Mouse (Mus musculus) C2C12 (cell line): ENCODE data around the gene 1700102P08Rik. TPM values are rescaled to one million over a fixed set of nuclear protein-coding genes. Genes with fewer than 3 reads are reported as not detected.

Source experiments
- H3K27me3 ChIP-seq: one replicate; pipeline ENCODE4 v1.6.1; 2011; ENCODE audit not compliant: control insufficient read depth, insufficient read depth, insufficient read length
- H3K36me3 ChIP-seq: one replicate; pipeline ENCODE4 v1.6.1; 2011; ENCODE audit not compliant: control insufficient read depth, insufficient read depth
- H3K4me3 ChIP-seq: one replicate; pipeline ENCODE4 v1.5.1; 2011; ENCODE audit warnings: mild to moderate bottlenecking, control low read depth; ENCODE audit not compliant: poor library complexity, insufficient read depth, severe bottlenecking
- H3K79me2 ChIP-seq: one replicate; pipeline ENCODE4 v1.6.1; 2011; ENCODE audit not compliant: control insufficient read depth, insufficient read depth
- H3K79me3 ChIP-seq: one replicate; pipeline ENCODE4 v1.6.1; 2011; ENCODE audit warnings: low read depth, control low read depth
- H3ac ChIP-seq: one replicate; pipeline ENCODE3; 2011; ENCODE audit warnings: low read depth; ENCODE audit not compliant: control insufficient read depth, insufficient read length
- CEBPB ChIP-seq: IDR thresholded peaks from one replicate; pipeline ENCODE4 v1.6.1; 2011; ENCODE audit warnings: low read depth, mild to moderate bottlenecking, control low read depth, moderate library complexity
- CTCF ChIP-seq: IDR thresholded peaks from one replicate; pipeline ENCODE4 v1.5.1; 2011; ENCODE audit not compliant: control insufficient read depth, insufficient read depth, insufficient read length
- FOSL1 ChIP-seq: IDR thresholded peaks from one replicate; pipeline ENCODE4 v1.8.0; 2011; ENCODE audit warnings: mild to moderate bottlenecking, low read length; ENCODE audit not compliant: poor library complexity, insufficient read depth, severe bottlenecking
- MAX ChIP-seq: IDR thresholded peaks from one replicate; pipeline ENCODE4 v1.6.1; 2011; ENCODE audit warnings: mild to moderate bottlenecking, control low read depth
- MYOD1 ChIP-seq: IDR thresholded peaks from one replicate; pipeline ENCODE4 v1.6.1; 2011; ENCODE audit warnings: low read depth; ENCODE audit not compliant: control insufficient read depth, insufficient read length
- MYOG ChIP-seq: IDR thresholded peaks from one replicate; pipeline ENCODE4 v1.6.1; 2011; ENCODE audit not compliant: control insufficient read depth, insufficient read length; ENCODE audit errors: extremely low read depth
- USF1 ChIP-seq: IDR thresholded peaks from one replicate; pipeline ENCODE4 v1.6.1; 2011; ENCODE audit warnings: low read depth, mild to moderate bottlenecking, control low read depth, moderate library complexity
- polyA plus RNA-seq: library from polyadenylated mRNA; unstranded; fragments of >200 nt; fragmentation: generic; extraction: Trizol; gene quantifications from one replicate; pipeline ENCODE4 v1.2.1, GENCODE M21; 2012; ENCODE audit warnings: missing spikeins

Gene 1700102P08Rik
- polyA plus RNA-seq, 1 experiment: 0.16 TPM

DNA sequence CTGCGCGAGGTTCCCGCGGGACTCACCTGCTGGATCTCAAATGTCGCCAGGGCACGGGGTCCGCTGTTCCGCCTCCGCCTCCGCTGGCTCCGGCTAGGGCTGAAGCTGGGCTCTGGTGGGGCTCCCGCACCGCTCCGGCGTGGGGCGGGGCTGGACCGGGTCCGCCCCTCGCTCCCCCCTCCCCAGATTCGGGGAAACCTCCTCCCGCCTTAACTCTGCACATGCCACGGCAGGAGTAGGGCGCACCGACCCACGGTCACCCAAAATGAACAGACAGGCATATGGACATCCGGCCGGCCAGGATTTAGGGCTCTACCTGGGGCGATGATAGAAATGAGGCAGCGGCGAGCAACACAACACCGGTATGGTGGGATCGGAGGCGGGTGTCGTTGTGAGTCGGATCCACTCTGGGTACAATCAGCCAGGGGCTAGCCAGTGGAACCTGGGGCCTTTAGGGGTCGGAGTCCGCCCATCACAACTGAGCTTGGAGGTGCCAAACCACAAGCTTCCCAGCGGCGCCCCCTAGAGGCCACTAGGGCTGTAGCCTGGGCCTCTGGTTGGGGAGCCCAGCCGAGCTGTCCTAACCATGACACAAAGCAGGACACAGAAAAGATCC lies 59.8 kb downstream of the 1700102P08Rik start:
- no peaks in the 10 kb centered on the region for H3K79me3 ChIP-seq
- H3K4me3 ChIP-seq: no peak overlapping the region
- no peaks in the 10 kb centered on the region for H3K27me3 ChIP-seq
- H3K79me2 ChIP-seq: no peaks in the 10 kb centered on the region
- peak overlapping the region; percentile 14 for H3ac ChIP-seq
- TF ChIP-seq MAX: no peak
- no peak for TF ChIP-seq USF1
- TF ChIP-seq MYOG: no peak
- TF ChIP-seq CTCF: peak; percentile 71
- H3K36me3 ChIP-seq: no peaks in the 10 kb centered on the region

DNA sequence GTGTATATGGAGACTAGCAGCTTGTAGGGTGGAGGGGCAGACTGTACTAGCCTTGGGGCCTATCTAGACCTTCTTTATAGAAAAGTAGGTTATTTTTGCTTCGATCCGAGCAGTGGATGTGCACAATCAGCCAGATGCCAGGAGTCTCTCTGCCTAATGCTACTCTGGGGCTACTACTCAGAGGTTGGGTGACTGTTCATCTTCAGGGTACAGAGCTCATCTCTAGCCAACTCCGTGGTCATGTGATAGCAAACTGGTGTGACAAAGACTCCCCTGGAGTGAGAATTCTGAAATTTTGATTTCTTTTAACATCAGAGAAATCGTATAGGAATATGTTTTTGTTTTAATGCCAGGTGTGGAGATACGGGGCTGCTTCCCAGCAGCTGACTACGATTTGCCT lies 60.3 kb downstream of the 1700102P08Rik start:
- Histone ChIP-seq H3K79me3 (no peaks in the 10 kb centered on the region), H3K36me3 (no peaks in the 10 kb centered on the region), H3K79me2 (no peaks in the 10 kb centered on the region), H3K4me3 (no peak overlapping the region), H3K27me3 (no peaks in the 10 kb centered on the region), H3ac (no peak overlapping the region)
- TF ChIP-seq MAX (no peak), MYOD1 (no peak), FOSL1 (no peak), CEBPB (no peak), MYOG (no peak), CTCF (no peak), USF1 (no peak)

DNA sequence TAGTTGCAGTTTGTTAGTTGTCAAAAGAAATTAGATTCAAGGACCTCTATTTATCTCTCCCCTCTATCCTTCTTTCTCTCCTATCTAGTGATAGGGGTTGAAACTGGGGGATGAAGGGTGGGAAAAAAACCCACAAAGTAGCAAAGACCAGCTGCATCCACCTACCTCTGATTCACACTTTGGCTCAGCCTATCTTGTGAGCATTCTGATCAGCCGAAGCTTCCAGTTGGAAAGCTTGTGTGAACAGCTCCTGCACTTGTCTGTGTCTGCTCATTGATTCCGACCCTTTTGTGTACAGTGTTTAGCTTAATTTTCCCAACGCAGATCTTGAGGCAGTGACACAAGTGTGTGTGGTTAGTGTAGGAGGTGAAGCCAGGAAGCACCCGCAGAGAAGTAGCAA lies 60.9 kb downstream of the 1700102P08Rik start:
- H3K4me3 ChIP-seq: no peak overlapping the region
- no peaks in the 10 kb centered on the region for H3K79me3 ChIP-seq
- no peaks in the 10 kb centered on the region for H3K27me3 ChIP-seq
- TF ChIP-seq FOSL1 (no peak), CTCF (no peak), MAX (no peak), MYOG (no peak), USF1 (no peak), CEBPB (no peak), MYOD1 (no peak)
- H3ac ChIP-seq: no peak overlapping the region
- H3K79me2 ChIP-seq: no peaks in the 10 kb centered on the region
- H3K36me3 ChIP-seq: no peaks in the 10 kb centered on the region

DNA sequence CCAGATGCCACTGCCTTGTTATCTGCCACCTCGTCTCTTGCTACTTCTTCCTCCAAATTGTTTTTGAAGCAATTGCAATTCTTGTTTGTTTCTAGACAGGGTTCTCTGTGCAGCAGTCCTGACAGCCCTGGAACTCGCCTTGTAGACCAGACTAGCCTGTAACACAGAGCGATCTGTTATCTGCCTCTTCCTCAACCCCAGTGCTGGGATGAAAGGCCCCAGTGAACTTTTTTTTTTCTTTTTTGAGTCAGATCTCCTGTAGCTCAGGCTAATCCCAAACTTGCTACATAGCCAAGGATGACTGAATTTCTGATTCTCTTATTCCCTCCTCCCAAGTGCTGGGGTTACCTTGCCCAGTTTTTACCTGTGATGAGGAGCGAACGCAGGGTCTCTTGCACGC lies 61.8 kb downstream of the 1700102P08Rik start:
- Histone ChIP-seq H3ac (no peak overlapping the region), H3K79me2 (no peaks in the 10 kb centered on the region), H3K36me3 (no peaks in the 10 kb centered on the region), H3K27me3 (no peaks in the 10 kb centered on the region), H3K4me3 (no peak overlapping the region), H3K79me3 (no peaks in the 10 kb centered on the region)
- TF ChIP-seq MAX (no peak), MYOD1 (no peak), FOSL1 (no peak), MYOG (no peak), USF1 (no peak), CEBPB (no peak), CTCF (no peak)

DNA sequence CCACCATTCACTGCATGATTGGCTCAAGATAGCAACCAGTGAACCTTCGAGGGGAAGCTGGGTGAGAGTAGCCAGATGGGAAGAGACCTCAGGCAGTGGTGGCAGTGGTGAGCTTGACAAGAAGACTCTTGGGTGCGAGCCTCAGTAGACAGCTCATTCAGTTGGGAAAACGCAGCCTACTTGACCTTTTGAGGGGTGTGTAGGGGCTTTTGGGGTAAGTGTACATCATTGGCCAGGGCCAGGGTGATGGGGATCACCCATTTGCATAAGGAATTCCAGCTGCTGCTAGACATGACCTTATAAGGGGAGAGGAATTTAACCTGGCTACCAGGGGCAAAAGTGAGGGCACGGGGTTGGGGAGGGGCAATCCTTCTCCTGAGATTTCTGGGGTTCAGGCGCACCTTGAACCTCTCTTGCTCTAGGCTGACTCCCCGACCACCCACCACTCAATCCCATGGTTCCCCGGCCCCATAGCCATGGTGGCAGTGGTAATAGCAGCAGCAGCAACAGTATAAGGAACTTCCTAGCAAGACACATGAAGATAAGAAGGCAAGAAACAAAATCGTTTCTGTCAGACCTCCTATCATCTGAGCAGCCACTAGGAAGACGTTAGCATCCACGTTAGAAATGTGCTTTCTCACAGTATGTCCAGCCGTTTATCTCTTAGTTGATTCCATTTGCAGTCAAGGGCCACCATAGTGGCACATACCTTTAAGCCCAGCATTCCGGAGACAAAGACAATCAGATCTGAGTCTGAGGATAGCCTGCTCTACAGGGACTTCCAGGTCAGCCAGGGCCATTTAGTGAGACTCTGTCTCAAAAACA lies 63.4 kb downstream of the 1700102P08Rik start:
- Histone ChIP-seq H3ac (no peak overlapping the region), H3K36me3 (no peaks in the 10 kb centered on the region), H3K79me2 (peaks cover 5% of the 10 kb centered on the region), H3K4me3 (no peak overlapping the region), H3K27me3 (no peaks in the 10 kb centered on the region), H3K79me3 (peaks cover 4% of the 10 kb centered on the region)
- no peak for TF ChIP-seq CEBPB
- TF ChIP-seq MYOG: no peak
- TF ChIP-seq MAX: no peak
- no peak for TF ChIP-seq CTCF
- TF ChIP-seq FOSL1: no peak
- no peak for TF ChIP-seq MYOD1
- no peak for TF ChIP-seq USF1

DNA sequence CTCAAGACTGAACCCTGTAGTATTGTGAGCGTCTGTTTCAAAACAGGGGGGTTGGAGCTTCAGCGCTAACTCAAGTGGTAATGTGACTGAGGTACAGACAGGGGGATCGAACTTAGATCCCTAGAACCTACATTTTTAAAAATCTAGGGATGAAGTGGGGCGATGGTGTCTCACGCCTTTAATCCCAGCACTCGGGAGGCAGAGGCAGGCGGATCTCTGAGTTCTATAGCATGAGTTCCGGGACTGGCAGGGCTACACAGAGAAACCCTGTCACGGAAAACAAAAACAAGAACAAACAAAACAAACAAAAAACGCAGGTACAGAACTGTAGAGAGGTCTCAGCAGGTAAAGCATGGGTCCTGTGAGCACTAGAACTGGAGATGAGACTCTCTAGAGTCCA lies 64.3 kb downstream of the 1700102P08Rik start:
- Histone ChIP-seq H3K79me3 (peaks cover 13% of the 10 kb centered on the region), H3K79me2 (peaks cover 15% of the 10 kb centered on the region), H3K27me3 (no peaks in the 10 kb centered on the region), H3K4me3 (no peak overlapping the region), H3K36me3 (no peaks in the 10 kb centered on the region), H3ac (no peak overlapping the region)
- TF ChIP-seq MYOD1: no peak
- no peak for TF ChIP-seq CEBPB
- no peak for TF ChIP-seq MYOG
- TF ChIP-seq FOSL1: no peak
- no peak for TF ChIP-seq CTCF
- no peak for TF ChIP-seq MAX
- TF ChIP-seq USF1: no peak
